ENCODE assay signal across 13 mouse cellular contexts in the genomic region with DNA sequence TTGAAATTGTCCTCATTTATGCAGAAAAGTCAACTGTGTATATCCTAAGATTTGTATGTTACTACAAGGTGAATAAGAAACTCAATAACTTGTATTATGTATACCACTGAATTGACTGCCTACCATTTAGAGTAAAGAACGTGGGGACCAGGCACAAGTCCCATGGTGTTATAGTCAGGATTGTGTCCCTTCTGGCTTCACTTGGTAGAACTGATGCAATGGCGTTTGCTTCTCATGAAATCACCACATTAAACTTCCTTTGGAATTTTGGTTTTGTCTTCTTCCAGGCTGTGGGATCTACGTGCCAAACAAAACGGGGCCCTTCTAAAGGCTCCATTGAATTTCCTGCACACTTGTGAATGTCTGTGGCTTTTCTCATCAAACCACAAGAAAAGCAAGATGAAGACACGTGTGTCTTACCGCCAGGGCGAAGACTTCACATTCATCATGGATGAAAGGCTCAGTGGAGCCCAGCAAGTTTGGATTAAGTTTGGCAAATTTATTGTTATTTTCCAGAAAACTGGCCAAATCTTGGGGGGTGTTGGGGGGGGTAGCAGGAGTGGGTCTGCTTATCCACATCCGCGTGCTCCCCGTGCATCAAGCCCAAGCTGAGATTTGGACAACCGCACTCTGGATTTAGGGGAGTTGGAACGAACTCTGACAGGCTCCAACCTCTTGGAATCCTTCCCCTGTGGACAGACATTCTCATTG.
DNase-seq lines count a peak whose midpoint lies in the region; ATAC-seq and TF ChIP-seq lines count a peak whose summit lies in the region.
"Had no signal": no experiment of that assay in that cellular context is flagged by ENCODE, and none has a peak within 500 bp of the region (broad histone marks: within the 10 kb centered on the region; RNA-seq: fewer than 3 reads in every experiment).

No protein-coding gene starts in this region.

- 81% methylated on average over 12 of the region's 12 CpGs for WGBS in kidney, adult 2 months
- 70% methylated on average over 12 of the region's 12 CpGs for WGBS in limb, embryonic 15.5 days

- no peaks in the 10 kb centered on the region for H3K27me3 ChIP-seq in kidney, adult 2 months (replicated peaks; ENCODE audit: control insufficient read depth, insufficient read depth, low read length)
- H3K27me3 ChIP-seq in limb, embryonic 15.5 days: no peaks in the 10 kb centered on the region
- H3K27me3 ChIP-seq: forebrain, embryonic 15.5 days; midbrain, embryonic 12.5 days had no signal

- H3K4me2 ChIP-seq in limb, embryonic 15.5 days: no peak overlapping the region
- H3K4me2 ChIP-seq: forebrain, embryonic 15.5 days; midbrain, embryonic 12.5 days had no signal

- H3K4me1 ChIP-seq in kidney, adult 2 months (ENCODE audit: control insufficient read depth, insufficient read depth, low read length): peaks cover 13% of the 10 kb centered on the region
- H3K4me1 ChIP-seq in limb, embryonic 15.5 days: no peaks in the 10 kb centered on the region
- H3K4me1 ChIP-seq: midbrain, embryonic 12.5 days had no signal

- no peak for TF ChIP-seq POLR2A in kidney, adult 2 months (IDR thresholded peaks at IDR 0.05; ENCODE audit: low read depth, low read length)

- ATAC-seq in limb, embryonic 15.5 days (ENCODE audit: insufficient number of reproducible peaks, low FRiP score, low TSS enrichment, low read depth): peak; percentile 55; the same call in 1 of the 2 replicates
- ATAC-seq in inflammation-experienced regulatory T-cells, adult 6 months: no peak
- ATAC-seq: forebrain, embryonic 15.5 days; hindbrain, embryonic 16.5 days had no signal

- peak overlapping the region; percentile 54; the same call in 1 of the 2 replicates for H3K27ac ChIP-seq in kidney, adult 2 months (ENCODE audit: insufficient read depth, low read depth, low read length)
- H3K27ac ChIP-seq in limb, embryonic 15.5 days: no peak overlapping the region
- H3K27ac ChIP-seq: forebrain, embryonic 15.5 days; liver, embryonic 14.5 days; midbrain, embryonic 12.5 days had no signal

- H3K9ac ChIP-seq in limb, embryonic 15.5 days: no peak overlapping the region
- H3K9ac ChIP-seq: forebrain, embryonic 15.5 days; liver, embryonic 14.5 days; midbrain, embryonic 12.5 days had no signal

- no peak overlapping the region for H3K4me3 ChIP-seq in kidney, adult 2 months (ENCODE audit: insufficient read depth, low read depth, low read length)
- no peak overlapping the region for H3K4me3 ChIP-seq in limb, embryonic 15.5 days
- H3K4me3 ChIP-seq: forebrain, embryonic 15.5 days; midbrain, embryonic 12.5 days had no signal

- no peaks in the 10 kb centered on the region for H3K9me3 ChIP-seq in limb, embryonic 15.5 days
- H3K9me3 ChIP-seq: forebrain, embryonic 15.5 days; midbrain, embryonic 12.5 days had no signal

- no peak for TF ChIP-seq CTCF in kidney, adult 2 months (conservative IDR thresholded peaks at IDR 0.05; ENCODE audit: insufficient read depth, insufficient read length, low read depth, low read length)

- H3K36me3 ChIP-seq in kidney, adult 2 months (ENCODE audit: control insufficient read depth, insufficient read depth, low read length): no peaks in the 10 kb centered on the region
- no peaks in the 10 kb centered on the region for H3K36me3 ChIP-seq in limb, embryonic 15.5 days
- H3K36me3 ChIP-seq: forebrain, embryonic 15.5 days; midbrain, embryonic 12.5 days had no signal

- DNase-seq in kidney, adult 2 months: peak; percentile 63
- DNase-seq in kidney, postnatal 36 days: no peak
- DNase-seq in 3T3-L1 (ENCODE audit: low read depth, low spot score): peak; percentile 45
- DNase-seq in fibroblast of lung, adult 2 months (ENCODE audit: low read depth): peak; percentile 48
- no peak for DNase-seq in right cerebral cortex, postnatal 10 days (ENCODE audit: low spot score in 2 of 2)
- DNase-seq in retina, postnatal 1 day: no peak
- DNase-seq: cerebellum, adult 18-20 months had no signal

Comparison
In these comparisons a context has a peak if more than half of its experiments do, and no peak if none do; other contexts are left out.
1. DNase-seq: peak in kidney, adult 2 months (single experiment), 3T3-L1 (single experiment) and fibroblast of lung, adult 2 months (single experiment); none in kidney, postnatal 36 days (0 of 2), right cerebral cortex, postnatal 10 days (0 of 2) and retina, postnatal 1 day (single experiment).